Mouse (Mus musculus) CH12F3 (cell line): ENCODE data around the gene Inca1.

Experiments used
- in situ Hi-C: fragments of 300-500 bp; cut with MboI; formaldehyde crosslinking; loops from 2 replicates; pipeline ENCODE4 v1.14.3; 2020; ENCODE audit warnings: low sequenced_read_pairs

Gene Inca1

DNA sequence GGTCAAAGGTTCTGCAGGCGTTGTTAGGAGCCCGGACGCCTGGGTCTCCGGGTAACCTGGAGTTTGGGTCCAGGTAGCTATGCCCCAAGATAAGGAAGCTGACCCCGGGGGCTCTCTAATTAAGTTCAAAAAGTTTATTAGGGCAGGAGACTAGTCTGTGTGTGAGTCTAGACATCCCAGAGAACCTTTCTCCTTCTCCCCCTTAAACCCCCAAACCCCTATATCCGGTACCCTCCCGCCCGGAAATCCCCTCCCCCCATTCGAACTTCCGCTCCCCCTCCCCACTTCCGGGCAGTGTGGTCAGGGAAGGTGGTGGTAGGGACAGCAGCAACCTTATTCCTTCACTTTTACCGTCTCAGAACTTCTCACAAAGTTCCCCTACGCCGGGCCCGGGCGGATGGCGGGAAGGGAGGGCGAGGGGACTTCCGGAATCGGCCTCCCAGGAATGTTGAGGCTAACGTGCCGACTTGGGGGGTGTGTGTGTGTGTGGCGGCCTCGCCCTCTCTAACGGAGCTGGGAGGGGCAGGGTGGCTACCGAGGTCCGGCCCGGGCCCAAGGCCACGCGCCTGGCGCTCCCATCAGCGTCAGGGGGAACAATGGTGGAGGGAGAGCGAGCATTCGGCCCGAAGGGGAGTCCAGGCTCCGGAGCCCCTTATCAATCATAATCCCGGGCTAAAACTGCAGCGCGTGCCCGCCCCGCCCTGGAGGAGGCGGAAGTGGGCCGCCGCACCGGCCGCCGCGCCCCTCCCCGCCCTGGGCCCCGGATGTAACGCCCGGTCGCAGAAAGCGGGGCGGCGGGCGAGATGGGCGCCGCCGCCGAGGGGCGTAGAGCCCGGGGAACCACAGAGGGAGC lies 46.4 kb downstream of the Inca1 start:
- in situ Hi-C loops = no loop called here

DNA sequence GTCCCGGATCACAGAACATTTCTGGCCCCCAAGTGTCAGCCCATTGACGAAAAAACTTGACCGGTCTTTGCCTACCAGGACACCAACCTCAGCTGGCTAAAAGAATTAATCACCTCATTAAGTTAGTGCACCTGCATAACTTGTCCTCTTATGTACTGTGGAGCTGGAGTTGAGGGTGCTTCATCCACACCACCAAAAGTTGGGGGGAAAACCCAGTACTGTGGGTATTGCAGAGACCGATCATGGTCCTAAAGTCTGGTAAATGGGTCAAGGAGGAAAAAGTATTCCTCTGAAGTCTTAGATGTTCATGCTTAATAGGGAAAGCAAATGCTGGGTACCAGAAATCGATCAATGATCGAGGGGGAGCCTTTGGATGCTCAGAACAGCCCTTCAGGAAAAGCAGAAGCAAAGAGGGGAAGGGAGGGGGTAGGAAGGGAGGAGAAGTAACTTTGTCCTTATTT lies 47.0 kb downstream of the Inca1 start:
- in situ Hi-C loops = no loop called here

DNA sequence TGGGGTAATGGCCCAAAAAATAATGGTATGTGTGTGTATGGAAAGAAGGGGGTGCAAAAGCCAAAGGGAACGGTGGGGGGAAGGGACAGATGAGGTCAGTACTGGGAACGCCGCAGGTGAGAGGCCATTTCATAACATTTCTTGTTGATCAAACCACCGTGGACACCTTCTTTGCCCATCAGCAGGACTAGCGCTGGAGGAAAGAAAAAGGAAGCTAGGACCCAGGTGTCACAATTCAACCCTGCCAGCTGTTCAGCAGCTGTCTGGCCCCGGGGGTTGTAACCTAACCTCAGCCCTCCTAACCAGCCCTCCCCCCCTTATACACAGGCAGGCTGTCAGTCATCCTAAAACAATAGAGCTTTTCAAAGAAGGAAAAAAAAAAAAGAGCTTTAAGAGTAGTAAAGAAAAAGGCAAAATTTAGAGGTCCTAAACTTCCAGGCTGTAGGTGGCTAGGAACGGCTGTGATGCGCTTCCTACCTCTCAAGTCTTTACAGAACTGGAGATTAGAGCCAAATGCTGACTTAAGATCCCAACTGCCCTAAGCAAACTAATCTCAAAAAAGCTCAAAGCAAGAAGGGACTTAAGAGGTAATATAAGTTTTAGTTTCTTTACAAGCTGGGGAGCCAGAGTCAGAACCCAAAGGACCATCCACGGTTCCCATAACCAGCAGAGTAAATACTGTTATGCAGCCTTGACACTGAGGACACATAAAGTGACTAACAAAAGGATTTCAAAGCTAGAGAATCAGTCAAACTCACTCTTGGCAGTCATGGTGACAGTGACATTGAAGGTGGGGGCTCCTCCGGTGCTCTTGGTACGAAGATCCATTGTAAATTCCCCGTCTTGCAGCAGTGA lies 47.7 kb downstream of the Inca1 start:
- in situ Hi-C loops = no loop called here

DNA sequence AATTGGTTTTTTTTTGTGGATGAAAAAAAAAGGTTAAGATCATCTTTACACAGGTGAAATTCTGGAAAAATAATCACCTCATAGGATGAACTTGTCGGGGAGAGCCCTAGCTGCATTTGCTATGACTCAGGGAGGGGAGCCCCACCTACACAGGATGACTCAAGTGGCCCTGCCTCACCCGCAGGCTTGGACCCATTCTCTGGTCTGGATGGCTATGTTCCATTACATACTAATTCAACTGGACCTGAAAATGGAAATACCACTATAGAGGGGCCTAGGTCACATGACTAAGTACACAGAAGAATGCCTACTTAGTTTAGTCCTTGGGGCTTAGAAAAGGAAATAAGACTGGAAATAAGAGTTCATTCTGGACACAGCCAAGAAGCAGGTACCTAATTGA lies 48.6 kb downstream of the Inca1 start:
- in situ Hi-C loops = no loop called here

DNA sequence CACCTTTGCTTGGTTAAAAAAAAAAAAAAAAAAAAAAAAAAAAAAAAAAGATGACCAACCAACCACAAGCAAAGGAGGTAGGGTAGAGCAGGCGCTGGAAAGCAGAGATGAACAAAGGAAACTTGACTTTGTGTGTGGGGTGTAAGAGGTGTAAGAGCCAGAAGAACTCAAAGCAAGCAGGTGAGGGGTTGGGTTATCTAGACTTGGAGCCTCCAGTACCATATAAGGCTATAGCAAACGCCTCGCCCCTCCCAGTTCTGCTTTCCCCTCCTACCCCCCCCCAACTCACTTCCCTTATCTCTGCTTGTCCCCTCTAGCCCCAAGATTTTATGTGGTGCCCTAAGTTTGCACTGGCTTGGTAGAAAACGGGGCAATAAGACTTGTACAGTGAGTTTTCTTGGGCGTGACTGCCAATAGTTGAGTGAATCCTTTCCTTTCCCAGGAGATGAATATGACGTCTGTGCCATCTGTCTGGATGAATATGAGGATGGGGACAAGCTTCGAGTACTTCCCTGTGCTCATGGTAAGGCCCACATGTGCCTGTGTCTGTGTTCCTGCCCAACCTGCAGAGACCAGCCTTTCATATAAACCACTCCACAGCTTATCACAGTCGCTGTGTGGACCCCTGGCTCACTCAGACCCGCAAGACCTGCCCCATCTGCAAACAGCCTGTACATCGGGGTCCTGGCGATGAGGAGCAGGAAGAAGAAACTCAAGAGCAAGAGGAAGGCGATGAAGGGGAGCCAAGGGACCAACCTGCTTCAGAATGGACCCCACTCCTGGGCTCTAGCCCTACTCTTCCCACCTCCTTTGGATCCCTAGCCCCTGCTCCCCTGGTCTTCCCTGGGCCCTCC lies 49.4 kb downstream of the Inca1 start:
- in situ Hi-C loops = no loop called here

DNA sequence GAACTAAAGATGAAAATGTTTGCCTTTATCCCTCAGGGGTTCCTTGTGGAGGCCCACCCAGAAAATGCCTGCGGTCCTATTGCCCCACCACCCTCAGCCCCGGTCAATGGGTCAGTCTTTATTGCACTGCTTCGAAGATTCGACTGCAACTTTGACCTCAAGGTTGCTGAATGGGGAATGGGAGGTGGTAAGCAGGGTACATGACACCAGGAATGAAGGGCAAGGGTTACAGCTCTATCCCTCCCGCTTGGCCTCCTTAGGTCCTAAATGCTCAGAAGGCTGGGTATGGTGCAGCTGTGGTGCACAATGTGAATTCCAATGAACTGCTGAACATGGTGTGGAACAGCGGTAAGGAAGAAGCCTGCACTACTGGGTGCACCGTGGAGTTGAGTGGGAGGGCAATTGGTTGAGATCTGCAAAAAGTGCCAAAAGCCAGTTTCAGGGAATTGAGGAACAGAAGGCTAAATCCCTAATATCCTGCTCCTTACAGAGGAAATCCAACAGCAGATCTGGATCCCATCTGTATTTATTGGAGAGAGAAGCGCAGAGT lies 50.7 kb downstream of the Inca1 start:
- in situ Hi-C loops = no loop called here

DNA sequence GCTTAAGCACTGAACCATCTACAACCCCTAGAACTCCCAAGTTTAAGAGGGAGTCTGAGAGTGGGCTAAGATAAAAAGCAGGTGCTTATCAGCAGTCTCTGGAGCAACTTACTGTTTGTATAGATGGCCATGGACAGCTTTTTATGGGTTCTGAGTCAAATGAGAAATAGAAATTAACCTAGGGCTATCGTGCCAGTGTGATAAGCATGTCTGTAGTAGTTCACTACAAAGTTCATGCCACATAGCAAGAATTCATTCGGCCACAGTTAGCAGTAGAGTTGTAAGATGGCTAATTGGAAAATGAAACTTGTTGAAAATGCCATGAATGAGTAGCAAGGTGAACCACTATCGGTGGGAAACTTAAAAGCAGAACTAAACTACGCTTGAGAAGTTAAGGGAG lies 51.4 kb downstream of the Inca1 start:
- in situ Hi-C loops = no loop called here

DNA sequence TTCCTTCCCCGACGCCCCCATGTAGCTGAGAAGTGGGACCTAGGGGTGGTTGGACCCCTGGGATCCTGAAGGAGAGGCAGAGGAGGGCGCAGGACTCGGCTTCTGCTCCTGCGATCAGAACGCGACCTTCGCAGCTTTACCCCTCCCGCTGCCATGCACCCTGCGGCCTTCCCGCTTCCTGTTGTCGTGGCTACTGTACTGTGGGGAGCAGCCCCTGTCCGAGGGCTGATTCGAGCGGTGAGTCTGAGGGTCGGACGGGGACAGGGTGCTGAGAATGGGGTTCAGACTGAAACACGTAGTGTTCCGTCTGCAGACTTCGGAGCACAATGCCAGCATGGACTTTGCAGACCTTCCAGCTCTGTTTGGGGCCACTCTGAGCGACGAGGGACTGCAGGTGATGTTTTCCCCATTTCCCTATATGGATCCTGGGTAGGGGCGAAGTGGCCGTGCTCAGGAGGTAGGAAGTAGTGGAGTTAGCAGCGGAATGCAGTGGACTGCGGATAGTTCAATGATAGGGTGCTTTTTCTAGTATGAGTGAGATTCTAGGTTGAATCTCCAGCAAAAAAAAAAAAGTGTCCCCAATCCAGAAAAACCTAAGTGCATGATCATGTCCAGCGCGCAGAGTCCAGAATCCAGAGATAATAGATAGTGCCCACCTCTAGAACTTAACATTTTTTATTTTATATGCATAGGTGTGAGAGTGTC lies 52.1 kb downstream of the Inca1 start:
- in situ Hi-C loops = no loop called here

DNA sequence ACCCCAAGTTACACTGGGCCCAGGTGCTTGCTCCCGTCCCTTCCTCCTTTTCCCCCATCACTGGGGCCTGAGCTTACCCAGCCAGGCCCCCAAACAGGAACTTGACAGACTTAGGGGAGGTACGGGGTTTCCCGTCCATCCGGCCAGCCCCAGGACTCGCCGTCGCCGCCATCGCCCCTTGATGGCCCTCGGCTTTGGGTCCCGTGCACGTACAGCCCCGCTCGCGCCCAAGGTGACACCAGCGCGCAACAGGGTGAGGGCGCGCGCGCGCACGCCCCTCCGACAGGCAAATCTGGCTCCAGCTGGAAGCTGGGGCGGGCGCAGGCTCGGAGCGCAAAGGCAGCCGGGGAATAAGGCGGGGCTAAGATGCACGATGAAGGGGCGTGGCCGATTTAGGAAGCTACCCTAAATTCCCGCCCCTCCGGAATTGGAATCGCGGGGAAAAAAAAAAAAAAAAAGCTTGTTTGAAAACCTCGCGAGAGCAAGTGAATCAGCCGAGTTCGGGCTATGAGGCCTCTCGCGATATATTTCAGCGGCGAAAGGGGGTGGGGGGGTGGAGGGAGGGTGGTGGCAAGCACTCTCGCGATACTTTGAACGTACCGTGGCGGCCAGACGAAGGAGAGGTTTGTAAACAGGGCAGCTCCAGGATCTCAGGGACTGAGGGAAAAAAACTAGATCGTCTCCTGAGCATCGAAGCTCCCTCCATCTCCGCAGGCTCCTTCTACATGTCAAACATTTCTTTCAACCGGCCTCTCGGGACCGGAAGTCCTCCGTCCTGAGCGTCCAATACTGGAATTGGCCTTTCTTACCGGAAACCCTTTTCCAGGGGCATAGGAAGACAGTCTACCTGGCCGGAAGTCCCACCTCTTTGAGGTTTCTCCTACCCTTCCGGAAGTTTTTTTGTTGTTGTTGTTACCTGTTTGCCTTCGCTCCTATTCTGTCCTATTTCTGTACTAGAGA lies 53.0 kb downstream of the Inca1 start, which contains the start of the genes Rnf167 and Slc25a11:
Gene Rnf167, plus strand, starts transcription at position 545 of the 960 bp plus-strand sequence.
Gene Slc25a11, minus strand, starts transcription at position 789 of the 960 bp plus-strand sequence.
- in situ Hi-C loops = no loop called here

DNA sequence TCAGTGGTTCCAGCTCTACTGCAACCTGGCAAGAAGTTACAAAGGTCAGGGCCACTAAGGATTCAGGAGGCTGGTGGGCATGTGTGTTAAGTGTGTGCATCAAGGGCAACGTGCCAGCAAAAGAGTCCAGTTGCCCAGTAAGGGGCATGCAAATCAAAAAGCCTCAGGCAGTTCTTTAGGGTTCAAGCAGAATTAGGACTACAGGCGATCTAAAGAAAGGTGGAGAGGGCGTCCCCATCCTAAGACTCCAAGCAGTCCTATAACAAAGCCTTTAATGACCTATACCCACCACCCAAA lies 53.7 kb downstream of the Inca1 start:
- in situ Hi-C loops = no loop called here

DNA sequence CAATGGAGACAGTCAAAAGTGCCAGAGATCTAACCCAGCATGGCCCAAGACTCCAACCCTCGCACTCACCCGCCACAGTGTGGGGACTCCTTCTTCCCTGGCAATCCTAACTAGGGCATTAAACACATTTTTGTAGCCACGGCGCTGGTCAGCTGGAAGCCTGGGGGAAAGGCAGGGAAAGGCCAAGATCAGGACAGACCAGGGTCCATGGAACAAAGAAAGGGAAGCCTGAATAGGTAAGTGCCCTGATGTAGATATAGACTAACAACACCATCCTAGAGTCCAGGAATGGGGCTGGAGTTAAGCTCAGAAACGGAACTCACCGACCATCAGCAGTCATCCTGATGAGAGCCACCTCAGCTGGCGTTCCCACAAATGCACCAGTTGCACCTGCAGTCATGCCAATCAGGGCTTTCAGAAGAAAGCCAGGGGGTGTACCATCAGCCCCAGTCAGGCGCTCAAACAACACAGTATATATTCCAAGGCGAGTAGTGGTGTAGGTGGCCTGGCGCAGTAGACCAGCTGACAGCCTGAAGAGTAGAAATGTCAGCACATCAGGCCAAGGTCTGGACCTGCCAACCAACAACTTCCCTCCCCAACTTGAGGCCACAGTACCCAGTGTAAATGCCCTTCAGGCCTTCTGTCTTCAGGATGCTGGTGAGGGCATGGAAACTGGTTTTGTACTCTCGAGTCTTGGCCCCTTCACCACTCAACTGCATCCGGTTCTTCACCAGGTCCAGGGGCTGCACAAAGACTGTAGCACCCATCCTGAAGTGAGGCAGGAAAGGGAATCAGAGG lies 54.3 kb downstream of the Inca1 start:
- in situ Hi-C loops = no loop called here

DNA sequence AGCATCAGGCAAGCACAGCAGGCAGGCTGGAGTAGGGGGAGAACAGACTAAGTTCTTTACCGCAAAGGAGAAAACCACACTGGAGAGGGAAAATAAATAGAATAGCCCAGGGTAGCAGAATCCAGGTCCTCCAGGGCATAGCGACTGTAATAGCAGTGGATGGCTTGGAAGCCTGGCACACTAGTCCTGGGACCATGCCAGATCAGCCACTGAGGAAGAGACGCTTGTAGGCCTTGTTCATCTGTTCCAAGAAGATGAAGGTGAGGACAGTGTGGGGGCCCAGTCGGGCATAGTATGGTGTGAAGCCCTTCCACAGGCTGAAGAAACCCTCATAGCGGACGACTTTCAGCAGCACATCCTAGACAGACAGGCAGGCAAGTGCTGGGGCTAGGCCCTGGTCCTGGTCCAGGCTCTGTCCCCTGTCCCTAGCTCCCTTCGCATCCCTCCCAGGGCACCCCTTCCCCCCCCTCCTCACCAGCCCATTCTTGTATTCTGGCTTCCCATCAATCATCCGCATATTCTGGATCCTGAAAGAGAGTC lies 55.3 kb downstream of the Inca1 start:
- in situ Hi-C loops = no loop called here

DNA sequence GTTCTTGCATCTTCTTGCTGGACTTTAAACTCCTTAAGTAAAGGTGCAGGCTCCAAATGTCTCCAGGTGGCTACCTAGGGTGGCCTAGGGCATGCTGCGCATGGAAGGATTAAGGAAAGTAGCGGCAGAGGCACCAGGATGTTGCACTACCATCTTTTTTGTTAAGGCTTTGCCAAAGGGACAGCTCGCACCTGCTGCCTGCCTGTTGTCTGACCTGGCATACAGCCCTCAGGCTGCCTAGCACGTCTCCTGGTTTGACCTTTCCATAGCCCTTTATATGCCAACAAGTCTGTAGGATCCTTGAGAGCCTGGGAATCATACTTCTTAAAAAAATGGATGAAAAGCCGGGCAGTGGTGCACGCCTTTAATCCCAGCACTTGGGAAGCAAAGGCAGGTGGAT lies 56.9 kb downstream of the Inca1 start:
- in situ Hi-C loops = no loop called here

DNA sequence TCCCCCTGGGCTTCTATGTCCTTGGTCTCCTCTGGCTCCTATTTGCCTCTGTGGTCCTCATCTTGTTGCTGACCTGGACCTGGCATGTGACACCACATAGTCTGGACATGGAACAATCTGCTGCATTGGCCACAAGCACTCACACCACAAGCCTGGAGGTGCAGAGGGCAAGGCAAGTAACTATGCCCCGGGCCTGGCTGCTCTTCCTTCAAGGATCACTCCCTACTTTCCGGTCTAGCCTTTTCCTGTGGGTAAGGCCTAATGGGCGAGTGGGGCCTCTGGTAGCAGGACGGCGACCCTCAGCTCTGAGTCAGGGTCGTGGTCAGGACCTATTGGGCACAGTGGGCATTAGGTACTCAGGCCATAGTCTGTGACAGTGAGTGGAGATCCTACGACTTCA lies 58.7 kb downstream of the Inca1 start:
- in situ Hi-C loops = no loop called here

DNA sequence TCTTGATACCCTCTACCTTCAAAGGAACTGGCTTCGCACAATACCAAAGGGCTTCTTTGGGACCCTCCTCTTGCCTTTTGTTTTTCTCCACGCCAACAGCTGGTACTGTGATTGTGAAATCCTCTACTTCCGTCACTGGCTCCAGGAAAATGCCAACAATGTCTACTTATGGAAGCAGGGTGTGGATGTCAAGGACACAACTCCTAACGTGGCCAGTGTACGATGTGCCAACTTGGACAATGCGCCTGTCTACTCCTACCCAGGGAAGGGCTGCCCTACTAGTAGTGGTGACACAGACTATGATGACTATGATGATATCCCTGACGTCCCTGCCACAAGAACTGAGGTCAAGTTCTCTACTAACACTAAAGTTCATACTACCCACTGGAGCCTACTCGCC lies 60.0 kb downstream of the Inca1 start:
- in situ Hi-C loops = no loop called here

DNA sequence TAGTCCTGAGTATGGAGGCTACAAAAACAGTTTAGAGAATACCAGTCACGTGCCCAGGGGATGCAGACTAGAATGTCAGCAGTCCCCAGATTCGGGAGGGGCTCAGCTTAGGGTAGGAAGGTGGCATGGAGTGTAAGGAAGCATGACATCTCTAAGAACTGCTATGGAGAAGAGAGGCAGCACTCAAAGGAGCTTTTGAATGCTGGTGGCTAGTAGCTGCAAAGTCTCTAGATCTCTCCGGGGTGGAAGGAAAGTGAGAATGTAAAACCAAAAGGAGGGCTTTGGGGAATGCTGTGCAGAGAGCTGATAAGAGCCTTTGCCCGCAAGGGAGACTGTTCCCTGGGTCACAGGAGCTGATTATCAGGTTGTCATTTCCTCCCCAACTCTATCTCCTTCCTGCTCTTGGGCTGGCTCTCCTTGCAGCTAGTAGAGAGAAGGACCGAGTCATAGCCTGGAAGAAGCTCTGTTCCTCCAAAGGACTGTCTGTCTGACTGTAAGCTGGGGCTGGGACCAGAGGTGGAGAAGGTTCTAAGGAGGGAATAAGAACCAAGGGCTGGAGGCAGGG lies 61.2 kb downstream of the Inca1 start, which contains the start of gene Gp1ba:
Gene Gp1ba, plus strand, starts transcription at position 409 of the 565 bp plus-strand sequence.
- in situ Hi-C loops = no loop called here
